Mouse (Mus musculus): ENCODE data around the gene Olfr477.
"Not testable (repeated sequence)": the region's sequence is repeated elsewhere in the genome, so short reads cannot be mapped to it uniquely, and the experiment has no call there.

The Olfr477 gene

DNA sequence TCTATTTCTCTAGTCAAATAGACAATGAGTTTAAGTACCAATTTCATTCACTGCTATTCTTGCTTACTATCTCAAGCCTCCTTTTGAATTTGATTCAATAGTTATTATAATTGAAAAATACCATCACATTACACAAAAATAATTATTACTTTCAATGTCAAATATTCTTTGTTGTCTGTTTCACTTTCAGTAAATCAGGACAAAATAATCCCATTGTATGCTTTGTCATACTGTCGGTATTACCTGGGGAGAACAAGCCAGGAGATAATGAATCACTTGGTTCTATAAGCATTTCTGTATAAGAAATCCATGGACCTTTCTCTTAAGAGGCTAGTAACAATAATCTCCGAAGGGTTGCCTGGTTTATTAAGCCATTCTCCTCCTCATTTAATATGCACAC, at the start of gene Olfr477:
Olfr477 (plus strand) TSS at position 301 of the 400 bp plus-strand sequence.
- DNase-seq (ENCODE audit: low spot score): no peak

DNA sequence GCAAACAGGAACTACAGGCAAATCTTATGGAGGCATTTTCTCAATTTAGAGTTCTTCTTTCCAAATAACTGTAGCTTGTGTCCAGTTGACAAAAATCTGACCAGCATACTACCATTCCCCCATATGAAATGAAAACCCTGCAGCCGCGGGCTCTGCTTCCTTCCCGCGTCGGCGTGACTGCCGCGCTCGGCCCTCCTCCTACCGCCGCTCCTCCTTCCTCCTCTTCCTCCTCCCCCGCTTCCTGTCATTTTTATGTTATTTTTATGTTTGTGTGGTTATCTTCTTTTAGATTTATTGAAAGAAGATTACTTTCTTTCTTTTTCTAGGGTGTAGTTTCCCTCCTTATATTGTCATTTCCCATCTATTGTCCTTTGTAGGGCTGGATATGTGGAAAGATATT, 34.0 kb upstream of the Olfr477 start:
- not testable (repeated sequence) for DNase-seq (ENCODE audit: low spot score)

DNA sequence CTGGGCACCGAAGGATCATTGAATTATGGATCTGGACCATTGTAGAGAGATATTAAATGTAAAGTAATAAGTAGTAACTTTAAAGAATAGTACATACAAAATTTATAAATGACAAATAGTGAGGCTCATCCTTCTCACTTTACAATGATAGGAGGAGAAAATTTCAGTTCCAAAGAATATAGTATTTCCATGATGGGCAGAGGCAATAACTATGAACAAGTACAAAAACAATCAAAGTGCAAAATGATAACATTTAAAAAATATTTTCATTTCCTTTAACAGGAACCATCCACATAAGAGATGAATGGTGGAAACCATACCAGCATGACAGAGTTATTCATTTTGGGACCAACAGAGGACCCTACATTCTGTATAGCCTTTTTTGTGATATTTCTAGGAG, 32.1 kb upstream of the Olfr477 start, which contains the start of gene Olfr474:
Olfr474 (plus strand) TSS at position 301 of the 400 bp plus-strand sequence.
- DNase-seq (ENCODE audit: low spot score): no peak

DNA sequence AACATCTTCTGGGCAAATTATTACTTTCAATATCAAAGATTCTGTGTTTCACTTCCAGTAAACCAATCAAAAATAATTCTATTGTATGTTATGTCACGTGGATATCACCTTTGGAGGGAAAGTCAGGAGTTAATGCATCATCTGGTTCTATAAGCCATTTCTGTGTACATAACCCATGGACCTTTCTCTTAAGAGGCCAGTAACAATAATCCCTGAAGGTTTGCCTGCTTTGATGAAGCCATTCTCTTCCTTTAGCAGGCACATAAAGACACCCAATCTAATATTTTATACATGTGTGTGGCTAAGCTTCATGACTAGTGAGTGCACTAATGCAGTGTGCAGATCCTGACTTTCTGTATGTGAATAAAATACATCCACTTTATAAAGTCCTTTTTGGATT, 22.0 kb upstream of the Olfr477 start, which contains the start of gene Olfr476:
Olfr476 (plus strand) TSS at position 301 of the 400 bp plus-strand sequence.
- no peak for DNase-seq (ENCODE audit: low spot score)

DNA sequence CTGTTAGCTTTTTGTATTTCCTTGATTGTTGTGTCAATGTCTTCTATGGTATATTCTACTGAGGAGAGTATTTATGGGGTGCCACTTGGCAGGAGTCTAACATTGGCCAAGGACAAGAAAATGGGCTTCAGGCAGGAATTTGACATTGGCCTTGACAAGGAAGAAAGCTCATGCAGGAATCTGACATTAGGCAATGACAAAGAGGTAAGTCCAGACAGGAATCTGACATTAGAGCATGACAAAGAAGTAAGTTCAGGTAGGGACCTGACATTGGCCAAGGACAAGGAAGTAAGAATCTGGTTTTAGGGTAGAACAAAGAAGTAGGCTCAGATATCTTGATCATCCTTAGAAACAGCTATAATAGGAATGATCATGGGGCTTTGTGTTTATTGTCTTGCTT, 27.8 kb downstream of the Olfr477 start:
- DNase-seq (ENCODE audit: low spot score): not testable (repeated sequence)

DNA sequence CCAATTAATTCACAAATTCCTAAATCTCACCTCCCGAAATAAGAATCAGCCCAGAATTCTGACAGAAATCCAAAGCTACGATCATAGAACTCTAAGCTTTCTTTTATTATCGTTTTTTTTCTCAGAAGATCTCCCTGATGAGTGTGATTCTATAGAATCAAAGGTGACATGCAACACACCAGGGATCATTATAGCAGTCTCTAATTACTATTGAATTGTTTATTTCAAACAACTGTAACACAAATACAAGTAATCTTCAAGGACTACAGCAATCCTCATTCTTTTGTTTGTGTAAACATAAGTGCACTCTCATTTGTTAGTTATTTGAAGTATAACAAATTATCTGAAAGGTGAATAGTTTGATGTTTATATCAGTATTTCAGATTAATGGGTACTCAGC, 47.4 kb downstream of the Olfr477 start, which contains the start of gene Olfr478:
Olfr478 (minus strand) TSS at position 101 of the 400 bp plus-strand sequence.
- DNase-seq (ENCODE audit: low spot score): no peak

Data from retina, embryonic 14.5 days (tissue).